Mouse (Mus musculus) forebrain, embryonic 16.5 days (tissue): Measurements from ENCODE around the gene Krt2. TPM values are rescaled to one million over a fixed set of nuclear protein-coding genes. Genes with fewer than 3 reads are reported as not detected.
A peak's percentile ranks its signal among the peaks of the same experiment; 100 is the strongest.

Experiments
- ATAC-seq: fragments of 200-750 bp; cut with Nextera tagmentation; 2 replicates; pipeline ENCODE4 v1.8.0; 2017; ENCODE audit warnings: mild to moderate bottlenecking, moderate library complexity
- H3K27ac ChIP-seq: fragments of 300-500 bp; sonication (generic); 2 replicates; pipeline ENCODE4 v1.5.1; 2014; ENCODE audit warnings: low read length, control low read depth
- H3K27me3 ChIP-seq: fragments of 300-500 bp; sonication (generic); replicated peaks from 2 replicates; pipeline ENCODE4 v1.6.1; 2014; ENCODE audit warnings: low read length; ENCODE audit not compliant: control insufficient read depth, insufficient read depth
- H3K36me3 ChIP-seq: fragments of 300-500 bp; sonication (generic); 2 replicates; pipeline ENCODE4 v1.6.1; 2014; ENCODE audit not compliant: control insufficient read depth, insufficient read depth
- H3K4me1 ChIP-seq: fragments of 300-500 bp; sonication (generic); replicated peaks from 2 replicates; pipeline ENCODE4 v1.6.1; 2014; ENCODE audit warnings: low read length; ENCODE audit not compliant: control insufficient read depth, insufficient read depth
- H3K4me2 ChIP-seq: fragments of 300-500 bp; sonication (generic); 2 replicates; pipeline ENCODE4 v1.6.1; 2014; ENCODE audit warnings: mild to moderate bottlenecking, low read length, control low read depth
- H3K4me3 ChIP-seq: fragments of 300-500 bp; sonication (generic); replicated peaks from 2 replicates; pipeline ENCODE4 v1.5.1; 2014; ENCODE audit warnings: mild to moderate bottlenecking, low read length, control low read depth
- H3K9ac ChIP-seq: fragments of 300-500 bp; sonication (generic); replicated peaks from 2 replicates; pipeline ENCODE4 v1.6.1; 2014; ENCODE audit warnings: low read depth, low read length, control low read depth
- H3K9me3 ChIP-seq: fragments of 300-500 bp; sonication (generic); 2 replicates; pipeline ENCODE4 v1.6.1; 2016; ENCODE audit warnings: low read length; ENCODE audit not compliant: control insufficient read depth
- WGBS: fragments of 180-500 bp; shearing (Covaris S2); extraction: QIAGEN DNeasy Blood & Tissue Kit; methylation state at CpG from one replicate; pipeline ENCODE4 v1.1.7; 2014; 5-methylcytosine and 5-hydroxymethylcytosine counted together
- polyA plus RNA-seq: library from polyadenylated mRNA; unstranded; fragments of >200 nt; fragmentation: Nextera tagmentation; extraction: Ambion mirVana; gene quantifications from 2 replicates; pipeline ENCODE4 v1.2.1, GENCODE M21; 2015

Krt2 gene
- polyA plus RNA-seq, 1 experiment from 2014 or later = 0.08 TPM

DNA sequence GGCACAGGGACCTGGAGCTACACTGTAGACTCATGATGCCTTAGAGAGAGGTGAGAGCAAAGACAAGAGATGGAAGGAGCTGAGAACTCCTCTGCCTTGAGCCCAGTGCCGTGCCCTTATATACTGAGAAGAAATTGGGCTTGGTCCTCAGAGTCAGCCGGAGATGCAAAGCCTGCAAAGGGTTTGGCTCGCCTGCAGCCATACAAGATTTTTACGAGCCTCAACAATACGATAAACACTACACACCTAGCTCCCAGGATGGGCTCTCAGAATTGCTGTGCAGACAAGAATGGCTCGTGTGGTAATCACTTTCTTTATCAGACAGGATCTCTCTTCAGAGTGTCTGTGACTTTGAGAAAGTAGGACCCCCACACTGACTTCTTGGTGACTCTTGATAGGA is 32.7 kb upstream of the Krt2 start, which contains the start of gene Krt1:
Gene Krt1 (minus strand): TSS at position 101 of the 400 bp plus-strand sequence.
- no peak for ATAC-seq
- WGBS = 82% methylated on average over 6 of the region's 6 CpGs
- Histone ChIP-seq H3K4me3 (no peak within 1 kb of the TSS), H3K27ac (no peak within 1 kb of the TSS), H3K9ac (no peak within 1 kb of the TSS), H3K4me1 (peaks cover 5% of the 10 kb centered on the region; the same call in 1 of the 2 replicates), H3K36me3 (no peaks in the 10 kb centered on the region), H3K4me2 (no peak within 1 kb of the TSS), H3K9me3 (no peaks in the 10 kb centered on the region), H3K27me3 (no peaks in the 10 kb centered on the region)

DNA sequence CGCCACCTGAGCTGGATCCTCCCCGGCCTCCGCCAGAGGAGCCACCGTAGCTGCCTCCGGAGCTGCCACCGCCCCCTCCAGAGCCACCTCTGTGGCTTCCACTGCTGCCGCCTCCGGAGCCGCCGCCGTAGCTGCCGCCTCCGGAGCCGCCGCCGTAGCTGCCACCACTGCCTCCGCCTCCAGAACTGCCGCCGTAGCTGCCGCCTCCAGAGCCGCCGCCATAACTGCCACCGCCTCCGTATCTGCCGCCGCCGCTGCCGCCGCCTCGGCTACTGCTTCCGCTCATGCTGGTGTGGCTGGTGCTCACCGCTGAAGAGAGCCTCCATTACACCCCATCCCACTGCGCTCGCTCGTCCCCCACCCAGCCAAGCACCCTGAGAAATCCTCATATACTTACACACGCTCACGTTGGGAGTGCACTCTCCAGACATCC is 28.0 kb upstream of the Krt2 start:
- ATAC-seq = peak; percentile 89
- Histone ChIP-seq H3K4me3 (peak overlapping the region; percentile 50), H3K36me3 (no peaks in the 10 kb centered on the region), H3K4me2 (peak overlapping the region; percentile 61), H3K27me3 (no peaks in the 10 kb centered on the region), H3K9ac (peak overlapping the region; percentile 75), H3K27ac (peak overlapping the region; percentile 80), H3K9me3 (no peaks in the 10 kb centered on the region), H3K4me1 (peaks cover 12% of the 10 kb centered on the region)
- WGBS = under 1% methylated on average over 37 of the region's 37 CpGs

DNA sequence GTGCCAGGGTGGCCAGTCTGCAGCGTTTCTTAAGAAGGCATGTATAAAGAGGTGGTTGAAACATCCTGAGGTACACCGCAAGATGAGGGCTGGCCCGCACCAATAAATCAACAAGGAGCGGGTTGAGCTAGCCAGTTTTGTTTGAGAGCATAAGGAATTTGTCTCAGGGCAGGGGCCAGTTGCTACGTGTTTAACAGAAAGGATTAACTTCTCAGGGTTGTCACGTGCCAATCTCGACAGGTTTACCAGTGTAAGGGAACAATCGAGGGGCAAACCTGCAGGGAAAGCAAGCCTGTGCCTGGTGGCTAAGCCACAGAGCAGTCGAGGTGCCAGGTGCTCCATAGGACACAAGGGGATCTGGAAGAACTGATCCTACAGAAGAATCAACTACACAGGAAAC is 25.2 kb upstream of the Krt2 start:
- Histone ChIP-seq H3K36me3 (no peaks in the 10 kb centered on the region), H3K4me2 (no peak overlapping the region), H3K9ac (no peak overlapping the region), H3K27me3 (no peaks in the 10 kb centered on the region), H3K4me1 (peaks cover 12% of the 10 kb centered on the region), H3K9me3 (no peaks in the 10 kb centered on the region), H3K4me3 (no peak overlapping the region), H3K27ac (no peak overlapping the region)
- no peak for ATAC-seq
- 61% methylated on average over 9 of the region's 9 CpGs for WGBS

DNA sequence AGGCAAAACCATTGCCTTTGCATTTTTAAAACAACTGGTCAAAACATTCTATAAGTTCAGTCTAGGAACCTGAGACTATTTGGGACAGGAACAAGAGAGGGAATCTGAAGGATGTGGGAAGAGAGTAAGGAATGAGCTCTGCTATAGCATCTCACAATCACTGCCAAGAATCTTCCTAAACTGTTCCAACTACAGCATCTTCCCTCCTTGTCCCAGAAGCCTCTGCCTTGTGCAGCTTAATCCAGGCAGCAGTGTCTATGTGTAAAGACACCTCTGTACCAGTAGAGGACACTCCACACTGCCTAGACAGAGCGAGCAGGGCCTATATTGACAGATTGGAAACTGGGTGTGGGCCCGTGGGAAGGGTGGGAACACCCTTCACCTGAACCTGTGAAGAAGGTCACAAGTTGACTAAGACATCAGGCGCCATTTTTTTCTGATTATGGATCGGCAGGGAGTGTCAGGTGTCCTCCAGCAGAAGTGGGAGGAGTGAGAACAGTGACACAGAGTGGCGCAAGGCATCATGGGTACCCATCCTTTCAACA is 16.9 kb upstream of the Krt2 start:
- 68% methylated on average over 5 of the region's 5 CpGs for WGBS
- no peak overlapping the region for H3K4me2 ChIP-seq
- H3K4me1 ChIP-seq = no peaks in the 10 kb centered on the region
- no peaks in the 10 kb centered on the region for H3K36me3 ChIP-seq
- no peak overlapping the region for H3K27ac ChIP-seq
- ATAC-seq = no peak
- no peak overlapping the region for H3K9ac ChIP-seq
- H3K9me3 ChIP-seq = no peaks in the 10 kb centered on the region
- no peak overlapping the region for H3K4me3 ChIP-seq
- no peaks in the 10 kb centered on the region for H3K27me3 ChIP-seq

DNA sequence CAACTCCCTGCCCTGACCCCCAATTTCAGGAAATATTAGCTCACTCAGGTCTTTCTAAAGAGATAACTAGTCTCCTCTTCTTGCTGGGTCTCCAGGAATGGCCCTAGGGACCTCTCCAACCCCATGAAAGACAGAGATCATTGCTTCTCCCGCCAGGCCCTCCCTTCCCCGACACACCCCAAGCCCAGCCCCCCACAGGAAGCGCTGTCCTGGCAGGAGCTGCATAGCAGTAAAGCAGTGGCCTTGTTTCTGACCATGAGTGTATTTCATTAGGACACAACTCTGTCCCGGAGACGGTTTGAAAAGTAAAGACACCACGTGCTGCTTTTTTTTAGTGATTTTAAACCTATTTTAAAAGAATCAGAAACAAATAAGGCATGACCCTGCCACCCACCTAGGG is 15.2 kb upstream of the Krt2 start:
- no peaks in the 10 kb centered on the region for H3K4me1 ChIP-seq
- H3K27me3 ChIP-seq = no peaks in the 10 kb centered on the region
- H3K4me2 ChIP-seq = no peak overlapping the region
- no peak overlapping the region for H3K27ac ChIP-seq
- no peak for ATAC-seq
- 62% methylated on average over 6 of the region's 6 CpGs for WGBS
- no peak overlapping the region for H3K4me3 ChIP-seq
- H3K36me3 ChIP-seq = no peaks in the 10 kb centered on the region
- no peaks in the 10 kb centered on the region for H3K9me3 ChIP-seq
- no peak overlapping the region for H3K9ac ChIP-seq

DNA sequence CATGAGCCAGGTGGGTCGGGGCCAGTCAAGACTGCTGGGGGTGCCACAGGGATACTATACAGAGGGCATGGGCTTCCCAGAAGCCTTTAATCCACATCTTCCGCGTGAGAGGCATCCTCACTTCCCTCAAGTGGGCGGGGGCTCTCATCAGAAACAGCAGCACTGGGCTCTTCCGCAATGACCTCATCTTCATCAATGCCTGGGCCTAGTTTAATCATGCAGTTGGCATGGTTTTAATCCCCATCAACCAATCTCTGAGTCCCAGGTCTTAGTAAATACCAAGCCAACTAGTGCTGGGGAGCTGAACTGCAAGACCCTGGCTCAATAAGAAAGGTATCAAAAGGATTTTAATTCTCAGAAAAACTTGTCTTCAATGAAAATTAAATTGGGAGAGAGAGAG is 11.5 kb upstream of the Krt2 start:
- Histone ChIP-seq H3K4me1 (no peaks in the 10 kb centered on the region), H3K9ac (no peak overlapping the region), H3K4me3 (no peak overlapping the region), H3K9me3 (no peaks in the 10 kb centered on the region), H3K27ac (no peak overlapping the region), H3K36me3 (no peaks in the 10 kb centered on the region), H3K4me2 (no peak overlapping the region), H3K27me3 (no peaks in the 10 kb centered on the region)
- 48% methylated on average over 5 of the region's 5 CpGs for WGBS
- ATAC-seq = no peak

DNA sequence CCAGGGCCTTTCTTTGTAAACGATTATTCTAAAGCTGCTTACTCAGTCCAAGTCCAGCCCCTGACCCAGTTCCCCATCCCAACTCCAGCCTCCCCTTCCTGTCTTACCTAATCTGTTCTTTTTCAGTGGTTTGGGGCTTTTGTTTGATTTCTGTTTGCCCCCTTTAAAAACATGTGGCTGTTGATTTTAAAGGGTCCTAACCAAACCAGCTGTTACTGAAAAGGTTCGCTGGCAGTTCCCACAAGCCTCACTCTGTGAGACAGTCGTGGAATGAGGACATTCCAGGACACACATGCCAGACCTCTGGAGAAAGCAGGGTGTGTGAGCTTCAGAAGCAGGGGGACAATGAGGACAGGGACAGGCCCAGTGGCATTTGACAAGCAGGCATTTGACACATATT is 3.8 kb upstream of the Krt2 start:
- no peak overlapping the region for H3K4me3 ChIP-seq
- ATAC-seq = no peak
- no peaks in the 10 kb centered on the region for H3K27me3 ChIP-seq
- no peaks in the 10 kb centered on the region for H3K36me3 ChIP-seq
- no peaks in the 10 kb centered on the region for H3K4me1 ChIP-seq
- H3K9ac ChIP-seq = no peak overlapping the region
- H3K4me2 ChIP-seq = no peak overlapping the region
- H3K27ac ChIP-seq = no peak overlapping the region
- no peaks in the 10 kb centered on the region for H3K9me3 ChIP-seq
- WGBS = 14% methylated on average over 3 of the region's 3 CpGs

DNA sequence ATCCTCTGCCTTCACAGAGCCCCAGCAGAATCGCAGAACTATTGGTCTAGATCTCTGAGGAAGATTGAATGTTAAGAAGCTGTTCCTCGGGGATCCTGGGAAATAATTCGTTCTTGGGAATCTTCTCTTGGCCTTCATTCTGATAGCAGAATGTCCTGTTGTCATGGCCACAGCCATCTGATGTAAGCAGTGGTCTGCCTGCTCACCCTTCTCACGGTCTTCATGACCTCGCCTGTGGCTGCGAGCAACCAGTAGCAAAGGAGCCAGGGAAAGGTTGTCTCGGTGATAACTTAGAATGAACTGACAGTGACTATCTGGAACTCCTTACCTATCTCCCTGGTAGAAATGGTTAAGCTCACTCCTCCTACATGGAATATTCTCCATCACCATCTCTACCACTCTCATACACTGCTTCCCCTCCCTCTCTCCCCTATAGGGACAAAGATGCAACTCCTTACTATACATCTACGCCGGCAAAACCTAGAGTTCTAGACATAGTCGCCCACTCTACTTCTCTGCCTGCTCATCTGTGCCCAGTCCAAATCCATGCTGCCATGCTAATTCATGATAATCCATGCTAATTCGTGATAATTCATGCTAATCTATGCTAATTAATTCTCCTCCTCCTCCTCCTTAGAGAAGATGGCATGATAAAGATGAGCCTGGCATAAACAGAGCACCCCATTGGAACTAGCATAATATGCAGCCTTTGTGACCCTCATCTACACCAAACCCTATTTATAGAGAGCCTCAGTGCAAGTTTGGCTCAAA is 14.7 kb downstream of the Krt2 start:
- 67% methylated on average over 11 of the region's 11 CpGs for WGBS
- H3K36me3 ChIP-seq = no peaks in the 10 kb centered on the region
- H3K4me1 ChIP-seq = peaks cover 12% of the 10 kb centered on the region
- H3K27ac ChIP-seq = peak overlapping the region; percentile 34; the same call in 1 of the 2 replicates
- H3K9ac ChIP-seq = no peak overlapping the region
- peak; percentile 82 for ATAC-seq
- H3K4me3 ChIP-seq = no peak overlapping the region
- H3K4me2 ChIP-seq = no peak overlapping the region
- no peaks in the 10 kb centered on the region for H3K27me3 ChIP-seq
- H3K9me3 ChIP-seq = no peaks in the 10 kb centered on the region

DNA sequence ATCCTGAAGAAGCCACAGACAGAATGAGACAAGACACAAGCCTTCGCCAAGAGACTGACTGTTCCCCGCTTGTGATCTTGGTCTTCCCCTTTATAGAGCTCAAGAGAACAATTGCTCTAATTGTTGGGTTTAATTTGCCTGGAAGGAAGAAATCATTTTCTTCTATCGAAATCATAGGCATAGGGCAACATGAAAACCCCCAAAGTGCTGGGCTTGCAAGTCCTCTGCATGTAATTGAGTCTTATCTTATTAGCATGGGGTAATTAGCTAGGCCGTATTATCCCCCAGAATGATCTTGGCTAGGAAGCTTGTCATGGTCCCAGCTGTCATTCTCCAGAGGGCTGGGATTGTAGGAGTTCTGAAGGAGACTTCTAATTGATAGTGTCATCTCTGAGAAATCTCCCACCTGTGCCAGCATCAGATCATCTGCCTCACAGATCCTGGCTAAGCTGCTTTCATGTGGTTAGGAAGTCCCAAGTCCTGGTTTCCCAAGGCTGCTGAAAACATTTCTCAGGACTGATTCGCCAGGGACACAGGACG is 15.6 kb downstream of the Krt2 start, which contains the start of gene Krt73:
Gene Krt73 (minus strand): TSS at position 51 of the 540 bp plus-strand sequence.
- Histone ChIP-seq H3K27ac (peak within 1 kb of the TSS; percentile 35; the same call in 1 of the 2 replicates), H3K9ac (no peak within 1 kb of the TSS), H3K4me3 (no peak within 1 kb of the TSS), H3K9me3 (no peaks in the 10 kb centered on the region), H3K27me3 (no peaks in the 10 kb centered on the region), H3K4me2 (no peak within 1 kb of the TSS), H3K36me3 (no peaks in the 10 kb centered on the region), H3K4me1 (peaks cover 12% of the 10 kb centered on the region)
- peak; percentile 74 for ATAC-seq
- 50% methylated on average over 6 of the region's 6 CpGs for WGBS
